Mouse (Mus musculus) hindbrain, embryonic 16.5 days (tissue): ENCODE measurements around the gene Rd3. TPM values are rescaled to one million over a fixed set of nuclear protein-coding genes. Genes with fewer than 3 reads are reported as not detected.

Experiments used
- ATAC-seq: fragments of 200-750 bp; cut with Nextera tagmentation; 2 replicates; pipeline ENCODE4 v1.8.0; 2017; ENCODE audit warnings: moderate TSS enrichment, moderate library complexity
- H3K27ac ChIP-seq: fragments of 300-500 bp; sonication (generic); 2 replicates; pipeline ENCODE4 v1.5.1; 2014; ENCODE audit warnings: low read depth, mild to moderate bottlenecking, control low read depth, low read length, moderate library complexity
- H3K27me3 ChIP-seq: fragments of 300-500 bp; sonication (generic); replicated peaks from 2 replicates; pipeline ENCODE4 v1.6.1; 2014; ENCODE audit warnings: low read length; ENCODE audit not compliant: control insufficient read depth, insufficient read depth
- H3K36me3 ChIP-seq: fragments of 300-500 bp; sonication (generic); 2 replicates; pipeline ENCODE4 v1.6.1; 2014; ENCODE audit warnings: mild to moderate bottlenecking, low read length, moderate library complexity, mixed read lengths; ENCODE audit not compliant: control insufficient read depth, insufficient read depth
- H3K4me1 ChIP-seq: fragments of 300-500 bp; sonication (generic); 2 replicates; pipeline ENCODE4 v1.6.1; 2014; ENCODE audit warnings: low read depth, low read length; ENCODE audit not compliant: control insufficient read depth, insufficient read depth
- H3K4me2 ChIP-seq: fragments of 300-500 bp; sonication (generic); 2 replicates; pipeline ENCODE4 v1.6.1; 2014; ENCODE audit warnings: mild to moderate bottlenecking, low read length, control low read depth, moderate library complexity
- H3K4me3 ChIP-seq: fragments of 300-500 bp; sonication (generic); 2 replicates; pipeline ENCODE4 v1.5.1; 2014; ENCODE audit warnings: mild to moderate bottlenecking, low read length, control low read depth, moderate library complexity
- H3K9ac ChIP-seq: fragments of 300-500 bp; sonication (generic); 2 replicates; pipeline ENCODE4 v1.6.1; 2014; ENCODE audit warnings: low read depth, mild to moderate bottlenecking, control low read depth, low read length, moderate library complexity
- H3K9me3 ChIP-seq: fragments of 300-500 bp; sonication (generic); 2 replicates; pipeline ENCODE4 v1.6.1; 2014; ENCODE audit warnings: mild to moderate bottlenecking, low read length, moderate library complexity; ENCODE audit not compliant: control insufficient read depth
- whole genome bisulfite sequencing: fragments of 180-500 bp; shearing (Covaris S2); extraction: QIAGEN DNeasy Blood & Tissue Kit; methylation state at CpG from one replicate; pipeline ENCODE4 v1.1.7; 2014; 5-methylcytosine and 5-hydroxymethylcytosine counted together
- polyA plus RNA-seq: library from polyadenylated mRNA; unstranded; fragments of >200 nt; fragmentation: Nextera tagmentation; extraction: Ambion mirVana; gene quantifications from 2 replicates; pipeline ENCODE4 v1.2.1, GENCODE M21; 2015

Rd3 gene
- polyA plus RNA-seq, 1 experiment from 2014 or later: 4.1 TPM

DNA sequence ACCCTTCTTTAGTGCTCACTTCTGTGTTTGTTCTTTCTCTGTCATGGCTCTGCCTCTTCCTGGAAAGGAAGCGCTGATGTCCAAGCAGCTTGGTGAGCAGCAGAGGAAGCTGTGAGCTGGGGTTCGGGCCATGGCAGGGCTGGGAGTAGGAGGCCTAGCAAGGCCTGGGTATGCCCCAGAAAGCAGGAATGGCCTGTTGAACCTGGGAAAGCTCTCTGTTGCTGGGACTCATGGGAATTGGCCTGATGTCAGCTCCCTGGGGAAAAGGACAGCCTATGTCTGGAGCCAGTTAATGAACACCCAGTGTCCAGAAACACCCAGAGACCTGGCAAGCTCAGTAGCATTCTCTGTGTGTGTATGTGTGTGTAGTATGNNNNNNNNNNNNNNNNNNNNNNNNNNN lies 20.3 kb upstream of the Rd3 start:
- Histone ChIP-seq H3K36me3 (no peaks in the 10 kb centered on the region), H3K9ac (no peak overlapping the region), H3K27me3 (no peaks in the 10 kb centered on the region), H3K4me2 (no peak overlapping the region), H3K9me3 (no peaks in the 10 kb centered on the region), H3K27ac (no peak overlapping the region), H3K4me1 (no peaks in the 10 kb centered on the region), H3K4me3 (no peak overlapping the region)
- 85% methylated on average over 2 of the region's 2 CpGs for WGBS
- no peak for ATAC-seq

DNA sequence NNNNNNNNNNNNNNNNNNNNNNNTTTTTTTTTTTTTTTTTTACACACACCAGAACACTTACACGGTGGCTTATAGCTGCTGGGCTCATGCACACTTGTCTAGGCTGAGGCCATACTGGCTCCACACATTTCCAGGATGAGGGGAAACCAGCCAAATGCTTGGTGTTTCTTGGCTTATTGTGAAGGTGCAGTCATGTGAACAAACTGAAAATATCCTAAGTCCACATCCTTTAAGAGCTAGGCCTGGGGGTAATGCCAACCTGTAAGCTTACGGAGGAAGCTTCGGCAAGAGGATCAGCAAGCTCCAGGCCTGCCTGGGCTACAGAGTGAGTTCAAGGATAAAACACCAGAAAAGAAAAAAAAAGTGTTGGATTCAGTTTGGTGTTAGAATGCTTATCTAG lies 19.8 kb upstream of the Rd3 start:
- no peaks in the 10 kb centered on the region for H3K4me1 ChIP-seq
- ATAC-seq: no peak
- no peak overlapping the region for H3K9ac ChIP-seq
- H3K9me3 ChIP-seq: no peaks in the 10 kb centered on the region
- H3K4me2 ChIP-seq: no peak overlapping the region
- no peaks in the 10 kb centered on the region for H3K36me3 ChIP-seq
- 59% methylated on average over 3 of the region's 3 CpGs for WGBS
- no peak overlapping the region for H3K4me3 ChIP-seq
- H3K27ac ChIP-seq: no peak overlapping the region
- no peaks in the 10 kb centered on the region for H3K27me3 ChIP-seq

DNA sequence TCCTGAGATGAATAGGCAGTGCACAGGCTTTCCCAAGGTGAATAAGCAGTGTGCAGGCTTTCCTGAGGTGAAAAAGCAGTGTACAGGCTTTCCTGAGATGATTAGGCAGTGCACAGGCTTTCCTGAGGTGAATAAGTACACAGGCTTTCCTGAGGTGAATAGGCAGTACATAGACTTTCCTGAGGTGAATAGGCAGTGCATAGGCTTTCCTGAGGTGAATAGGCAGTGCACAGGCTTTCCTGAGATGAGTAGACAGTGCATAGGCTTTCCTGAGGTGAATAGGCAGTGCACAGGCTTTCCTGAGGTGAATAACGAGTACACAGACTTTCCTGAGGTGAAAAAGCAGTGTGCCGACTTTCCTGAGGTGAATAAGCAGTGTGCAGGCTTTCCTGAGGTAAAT lies 16.2 kb upstream of the Rd3 start:
- WGBS: 49% methylated on average over 2 of the region's 2 CpGs
- Histone ChIP-seq H3K4me3 (no peak overlapping the region), H3K27ac (no peak overlapping the region)

DNA sequence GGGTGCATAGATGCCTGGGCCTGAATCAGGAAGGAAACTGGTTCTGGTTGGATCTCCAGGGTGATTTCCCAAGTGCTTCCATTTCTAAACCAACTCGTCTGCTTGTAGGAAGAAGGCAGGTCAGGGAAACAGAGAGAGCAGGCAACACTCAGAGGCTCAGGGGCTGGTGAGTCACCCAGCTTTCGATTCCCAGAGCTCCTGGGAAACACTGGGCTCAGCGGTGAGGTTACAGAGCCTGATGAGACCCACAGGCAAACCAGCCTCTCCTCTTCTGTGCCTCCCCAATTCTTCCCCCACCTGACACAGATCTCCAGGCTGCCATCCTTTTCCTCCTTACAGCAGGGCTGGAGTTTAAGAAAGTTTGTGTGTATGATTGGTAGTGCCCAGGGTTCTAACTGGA lies 13.8 kb upstream of the Rd3 start:
- Histone ChIP-seq H3K36me3 (no peaks in the 10 kb centered on the region), H3K9me3 (no peaks in the 10 kb centered on the region), H3K4me2 (no peak overlapping the region), H3K27me3 (no peaks in the 10 kb centered on the region), H3K4me1 (no peaks in the 10 kb centered on the region), H3K9ac (peak overlapping the region; percentile 31; the same call in 1 of the 2 replicates), H3K4me3 (no peak overlapping the region), H3K27ac (no peak overlapping the region)
- ATAC-seq: no peak
- 81% methylated on average over 3 of the region's 3 CpGs for WGBS

More for the DNA sequence above, 16.2 kb upstream of the Rd3 start:
- Histone ChIP-seq H3K9ac (no peak overlapping the region), H3K4me2 (no peak overlapping the region), H3K36me3 (no peaks in the 10 kb centered on the region), H3K27me3 (no peaks in the 10 kb centered on the region), H3K9me3 (no peaks in the 10 kb centered on the region), H3K4me1 (no peaks in the 10 kb centered on the region)
- no peak for ATAC-seq

DNA sequence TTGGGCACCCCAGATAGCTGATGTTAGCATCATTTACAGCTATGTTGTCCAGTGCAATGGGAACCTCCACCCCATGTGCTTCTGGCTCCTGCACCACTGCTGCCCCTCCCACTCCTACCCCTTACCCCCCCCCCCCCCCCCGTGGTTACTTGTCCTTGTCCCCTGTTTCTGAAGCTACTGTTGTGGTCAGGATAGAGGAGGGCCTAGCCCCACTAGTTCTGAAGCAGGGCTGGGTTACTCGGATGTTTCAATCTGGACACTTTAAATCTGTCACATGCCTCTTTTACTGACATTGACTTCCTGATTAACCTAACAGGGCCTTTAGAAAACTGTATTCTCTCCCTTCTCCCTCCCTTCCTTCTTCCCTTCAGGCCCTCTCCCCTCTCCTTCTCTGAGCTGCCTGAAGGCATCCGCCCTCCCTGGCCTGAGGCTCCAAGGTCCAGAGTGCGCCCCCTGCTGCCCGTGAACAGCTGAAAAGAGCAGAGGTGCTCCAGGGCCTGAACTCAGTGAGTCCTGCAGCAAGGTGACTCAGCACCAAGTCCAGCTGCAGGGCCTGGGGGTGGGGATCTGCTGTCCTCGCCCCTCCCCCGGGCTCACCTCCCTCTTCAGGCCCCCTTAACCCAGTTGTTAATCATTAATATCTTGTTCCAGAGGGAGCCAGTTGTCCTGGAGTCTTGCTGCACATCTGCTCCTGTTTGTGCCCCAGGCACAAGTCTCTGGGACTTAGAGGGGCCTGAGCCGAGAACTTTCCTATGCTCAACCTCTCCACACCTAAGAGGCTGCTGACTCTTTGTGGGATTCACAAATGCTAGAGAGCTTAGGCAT lies 13.0 kb upstream of the Rd3 start:
- no peak overlapping the region for H3K4me2 ChIP-seq
- H3K27ac ChIP-seq: no peak overlapping the region
- H3K36me3 ChIP-seq: no peaks in the 10 kb centered on the region
- H3K9me3 ChIP-seq: no peaks in the 10 kb centered on the region
- no peaks in the 10 kb centered on the region for H3K27me3 ChIP-seq
- no peak overlapping the region for H3K4me3 ChIP-seq
- H3K9ac ChIP-seq: no peak overlapping the region
- WGBS: 23% methylated on average over 8 of the region's 8 CpGs
- H3K4me1 ChIP-seq: no peaks in the 10 kb centered on the region
- peak; percentile 76 for ATAC-seq

DNA sequence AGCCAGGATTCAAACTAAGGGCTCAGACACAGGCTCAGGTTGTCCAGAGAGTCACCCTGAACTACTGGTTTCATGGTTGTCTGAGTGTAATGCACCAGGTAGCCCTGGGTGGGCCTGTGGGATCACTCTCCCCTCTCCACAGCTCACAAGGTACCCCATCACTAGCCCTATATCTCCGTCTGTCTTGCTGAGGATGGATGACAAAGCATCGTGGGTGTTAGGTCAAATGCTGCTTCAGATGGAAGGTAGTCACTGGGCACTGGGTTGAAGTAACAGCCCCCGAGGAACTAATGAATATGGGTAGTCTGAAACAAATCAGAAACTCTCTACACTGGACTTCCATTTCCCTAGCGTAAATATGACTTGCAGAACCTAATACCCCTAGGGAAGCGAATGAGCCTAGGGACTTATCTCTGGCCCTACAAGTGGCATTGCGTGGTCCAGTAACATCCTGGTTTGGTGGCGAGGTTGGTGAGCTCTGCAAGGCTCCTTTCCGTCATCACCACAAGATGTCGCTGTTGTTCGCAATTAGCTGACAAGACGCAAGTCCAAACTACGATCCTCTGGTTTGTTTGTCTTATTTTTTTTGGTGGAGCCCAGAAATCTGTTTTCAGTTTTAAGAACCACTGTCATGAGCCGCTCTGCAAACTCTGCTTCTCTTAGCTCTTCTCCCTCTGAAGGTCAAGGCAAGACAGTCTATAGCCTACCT lies 12.2 kb upstream of the Rd3 start:
- H3K27me3 ChIP-seq: no peaks in the 10 kb centered on the region
- 0 out of 2 replicates have a peak overlapping the region, but pooled peaks have one; percentile 28 for H3K4me2 ChIP-seq
- H3K27ac ChIP-seq: no peak overlapping the region
- no peak overlapping the region for H3K9ac ChIP-seq
- WGBS: 15% methylated on average over 13 of the region's 13 CpGs
- H3K4me3 ChIP-seq: no peak overlapping the region
- H3K4me1 ChIP-seq: no peaks in the 10 kb centered on the region
- no peaks in the 10 kb centered on the region for H3K9me3 ChIP-seq
- H3K36me3 ChIP-seq: no peaks in the 10 kb centered on the region
- peak; percentile 72 for ATAC-seq

DNA sequence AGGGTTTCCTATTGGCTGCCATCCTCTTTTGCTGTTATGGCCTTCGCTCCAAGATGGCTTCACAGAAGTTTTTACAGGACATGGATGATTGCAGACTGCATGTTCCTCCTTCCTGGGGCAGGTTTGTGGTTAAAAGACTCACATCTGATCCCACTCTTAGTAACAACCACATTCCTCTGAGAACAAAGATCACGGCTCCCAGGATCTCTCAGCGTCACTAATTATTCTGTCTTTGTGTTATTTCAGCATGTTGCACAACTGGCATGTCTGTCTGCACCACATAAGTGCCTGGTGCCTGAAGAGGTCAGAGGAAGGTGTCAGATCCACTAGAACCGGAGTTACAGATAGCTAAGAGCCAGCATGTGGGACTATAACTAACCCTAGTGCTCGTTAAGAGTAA lies 7.2 kb upstream of the Rd3 start:
- 68% methylated on average over 5 of the region's 5 CpGs for WGBS
- no peak for ATAC-seq
- H3K4me1 ChIP-seq: no peaks in the 10 kb centered on the region
- no peaks in the 10 kb centered on the region for H3K27me3 ChIP-seq
- no peak overlapping the region for H3K9ac ChIP-seq
- H3K27ac ChIP-seq: no peak overlapping the region
- no peaks in the 10 kb centered on the region for H3K36me3 ChIP-seq
- no peaks in the 10 kb centered on the region for H3K9me3 ChIP-seq
- H3K4me2 ChIP-seq: no peak overlapping the region
- H3K4me3 ChIP-seq: no peak overlapping the region

DNA sequence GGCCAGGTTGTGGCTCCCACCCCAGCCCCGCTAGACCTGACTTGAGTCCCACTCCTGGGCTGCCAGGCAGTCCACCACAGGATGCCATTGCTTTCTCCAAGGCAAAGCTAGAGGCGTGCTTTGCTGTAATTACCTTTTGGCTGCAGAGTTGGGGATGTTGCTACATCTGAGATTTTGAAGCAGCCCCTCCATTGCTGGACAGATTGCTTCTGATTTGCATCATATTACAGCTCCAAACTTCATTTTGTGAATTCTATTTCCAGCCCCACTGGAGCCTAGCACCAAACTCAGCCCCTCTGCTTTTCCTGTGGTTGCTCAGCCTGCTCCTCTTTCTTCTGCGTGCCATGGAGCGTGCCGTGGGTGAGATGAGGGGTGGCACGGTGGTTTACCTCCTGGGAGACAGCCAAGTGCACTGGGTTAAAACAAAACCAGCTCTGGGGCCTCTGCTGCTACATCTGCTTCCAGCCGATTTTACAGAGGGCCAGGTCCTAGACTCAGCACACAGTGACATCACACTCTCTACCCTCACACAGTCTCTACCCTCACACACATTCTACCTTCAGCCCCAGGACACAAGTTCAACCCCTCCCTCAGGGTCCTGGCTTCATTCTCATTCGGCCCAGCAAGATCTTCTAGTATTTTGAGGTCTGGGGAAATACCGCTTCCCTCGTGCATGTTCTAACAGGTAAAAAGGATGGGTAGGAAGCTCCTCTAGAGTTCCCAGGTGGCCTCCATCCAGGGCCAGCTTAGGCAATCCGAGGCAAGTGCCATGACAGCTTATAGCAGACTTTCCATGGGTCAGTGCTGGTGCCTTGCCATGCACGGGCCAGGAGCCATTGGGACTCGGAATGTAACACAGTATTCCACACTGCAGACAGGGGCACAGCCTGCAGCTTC lies 2.4 kb upstream of the Rd3 start:
- H3K27me3 ChIP-seq: no peaks in the 10 kb centered on the region
- no peaks in the 10 kb centered on the region for H3K9me3 ChIP-seq
- no peaks in the 10 kb centered on the region for H3K36me3 ChIP-seq
- H3K4me3 ChIP-seq: no peak overlapping the region
- 55% methylated on average over 13 of the region's 13 CpGs for WGBS
- no peak overlapping the region for H3K9ac ChIP-seq
- H3K27ac ChIP-seq: no peak overlapping the region
- no peak for ATAC-seq
- no peak overlapping the region for H3K4me2 ChIP-seq
- peaks cover 6% of the 10 kb centered on the region for H3K4me1 ChIP-seq
